ENCODE assay signal across 11 mouse cellular contexts in genomic region chr6:16607393-16608023, GRCm38 (mm10).
A peak's percentile ranks its signal among the peaks of the same experiment; 100 is the strongest.
DNase-seq lines count a peak whose midpoint lies in the region; ATAC-seq lines count a peak whose summit lies in the region.
"Had no signal": no experiment of that assay in that cellular context is flagged by ENCODE, and none has a peak within 500 bp of the region (broad histone marks: within the 10 kb centered on the region; RNA-seq: fewer than 3 reads in every experiment).

No protein-coding gene starts in this region.

- intact Hi-C loops in left cerebral cortex, postnatal 4 days (cut with DNase I) = no loop called here
- intact Hi-C loops in left cerebral cortex, postnatal 14 days (cut with DNase I) = no loop called here

- no peak overlapping the region for H3K9ac ChIP-seq in forebrain, embryonic 15.5 days (replicated peaks)
- no peak overlapping the region for H3K9ac ChIP-seq in midbrain, embryonic 14.5 days (replicated peaks; ENCODE audit: low read length)
- H3K9ac ChIP-seq in heart, embryonic 12.5 days = no peak overlapping the region
- H3K9ac ChIP-seq: intestine, embryonic 15.5 days had no signal

- no peak overlapping the region for H3K4me3 ChIP-seq in forebrain, embryonic 15.5 days
- no peak overlapping the region for H3K4me3 ChIP-seq in midbrain, embryonic 14.5 days (replicated peaks; ENCODE audit: low read depth, low read length)
- H3K4me3 ChIP-seq in heart, embryonic 12.5 days = no peak overlapping the region
- H3K4me3 ChIP-seq: intestine, embryonic 15.5 days; megakaryocyte, embryonic 14.5 days had no signal

- peak overlapping the region; percentile 34; the same call in 1 of the 2 replicates for H3K27ac ChIP-seq in forebrain, embryonic 15.5 days (replicated peaks)
- no peak overlapping the region for H3K27ac ChIP-seq in midbrain, embryonic 14.5 days (replicated peaks; ENCODE audit: low read depth, low read length)
- H3K27ac ChIP-seq in heart, embryonic 12.5 days (ENCODE audit: poor library complexity, severe bottlenecking) = no peak overlapping the region
- H3K27ac ChIP-seq: intestine, embryonic 15.5 days had no signal

- ATAC-seq in forebrain, embryonic 15.5 days (replicated peaks) = peak; percentile 96
- ATAC-seq in midbrain, embryonic 14.5 days (ENCODE audit: low FRiP score, low TSS enrichment) = no peak; the same call in 1 of the 2 replicates
- ATAC-seq in heart, embryonic 12.5 days (ENCODE audit: insufficient number of reproducible peaks, low FRiP score) = no peak
- ATAC-seq: intestine, embryonic 15.5 days had no signal

- H3K4me2 ChIP-seq in forebrain, embryonic 15.5 days (replicated peaks) = no peak overlapping the region
- no peak overlapping the region for H3K4me2 ChIP-seq in midbrain, embryonic 14.5 days (ENCODE audit: low read length)
- no peak overlapping the region for H3K4me2 ChIP-seq in heart, embryonic 12.5 days
- H3K4me2 ChIP-seq: intestine, embryonic 15.5 days had no signal

- 16% methylated on average over 9 of the region's 9 CpGs for WGBS in forebrain, embryonic 15.5 days
- 40% methylated on average over 9 of the region's 9 CpGs for WGBS in midbrain, embryonic 14.5 days
- WGBS in heart, embryonic 12.5 days = 75% methylated on average over 9 of the region's 9 CpGs

- peaks cover 11% of the 10 kb centered on the region; the same call in 1 of the 2 replicates for H3K4me1 ChIP-seq in forebrain, embryonic 15.5 days
- H3K4me1 ChIP-seq in midbrain, embryonic 14.5 days (ENCODE audit: control insufficient read depth, insufficient read depth, low read length) = no peaks in the 10 kb centered on the region
- no peaks in the 10 kb centered on the region for H3K4me1 ChIP-seq in heart, embryonic 12.5 days (replicated peaks)
- H3K4me1 ChIP-seq: intestine, embryonic 15.5 days; megakaryocyte, embryonic 14.5 days had no signal

- no peaks in the 10 kb centered on the region for H3K27me3 ChIP-seq in forebrain, embryonic 15.5 days
- H3K27me3 ChIP-seq in midbrain, embryonic 14.5 days (ENCODE audit: control insufficient read depth, insufficient read depth, low read length) = no peaks in the 10 kb centered on the region
- H3K27me3 ChIP-seq in heart, embryonic 12.5 days (replicated peaks) = no peaks in the 10 kb centered on the region
- H3K27me3 ChIP-seq: intestine, embryonic 15.5 days; megakaryocyte, embryonic 14.5 days had no signal

- no peaks in the 10 kb centered on the region for H3K36me3 ChIP-seq in forebrain, embryonic 15.5 days
- no peaks in the 10 kb centered on the region for H3K36me3 ChIP-seq in midbrain, embryonic 14.5 days (ENCODE audit: control insufficient read depth, insufficient read depth, low read length)
- H3K36me3 ChIP-seq in heart, embryonic 12.5 days = no peaks in the 10 kb centered on the region
- H3K36me3 ChIP-seq: intestine, embryonic 15.5 days had no signal

- peak; percentile 5 for DNase-seq in left cerebral cortex, postnatal 4 days
- DNase-seq in left cerebral cortex, postnatal 14 days (ENCODE audit: low spot score in 2 of 2) = no peak
- peak; percentile 20 for DNase-seq in midbrain, embryonic 14.5 days
- DNase-seq in telencephalon, adult 2 months (ENCODE audit: low read depth, low spot score) = peak; percentile 2
- DNase-seq in cerebellum, adult 11-12 months = no peak
- DNase-seq: lung, adult 2 months; thymus, postnatal 36 days had no signal

- H3K9me3 ChIP-seq in forebrain, embryonic 15.5 days = no peaks in the 10 kb centered on the region
- no peaks in the 10 kb centered on the region for H3K9me3 ChIP-seq in midbrain, embryonic 14.5 days (ENCODE audit: control insufficient read depth, low read length)
- H3K9me3 ChIP-seq in heart, embryonic 12.5 days (replicated peaks) = no peaks in the 10 kb centered on the region
- H3K9me3 ChIP-seq: intestine, embryonic 15.5 days had no signal

Comparison
In these comparisons a context has a peak if more than half of its experiments do, and no peak if none do; other contexts are left out.
1. DNase-seq: peak in left cerebral cortex, postnatal 4 days (single experiment), midbrain, embryonic 14.5 days (single experiment) and telencephalon, adult 2 months (single experiment); none in left cerebral cortex, postnatal 14 days (0 of 2) and cerebellum, adult 11-12 months (single experiment).